ENCODE assay signal across 1 mouse cellular context in the genomic region with DNA sequence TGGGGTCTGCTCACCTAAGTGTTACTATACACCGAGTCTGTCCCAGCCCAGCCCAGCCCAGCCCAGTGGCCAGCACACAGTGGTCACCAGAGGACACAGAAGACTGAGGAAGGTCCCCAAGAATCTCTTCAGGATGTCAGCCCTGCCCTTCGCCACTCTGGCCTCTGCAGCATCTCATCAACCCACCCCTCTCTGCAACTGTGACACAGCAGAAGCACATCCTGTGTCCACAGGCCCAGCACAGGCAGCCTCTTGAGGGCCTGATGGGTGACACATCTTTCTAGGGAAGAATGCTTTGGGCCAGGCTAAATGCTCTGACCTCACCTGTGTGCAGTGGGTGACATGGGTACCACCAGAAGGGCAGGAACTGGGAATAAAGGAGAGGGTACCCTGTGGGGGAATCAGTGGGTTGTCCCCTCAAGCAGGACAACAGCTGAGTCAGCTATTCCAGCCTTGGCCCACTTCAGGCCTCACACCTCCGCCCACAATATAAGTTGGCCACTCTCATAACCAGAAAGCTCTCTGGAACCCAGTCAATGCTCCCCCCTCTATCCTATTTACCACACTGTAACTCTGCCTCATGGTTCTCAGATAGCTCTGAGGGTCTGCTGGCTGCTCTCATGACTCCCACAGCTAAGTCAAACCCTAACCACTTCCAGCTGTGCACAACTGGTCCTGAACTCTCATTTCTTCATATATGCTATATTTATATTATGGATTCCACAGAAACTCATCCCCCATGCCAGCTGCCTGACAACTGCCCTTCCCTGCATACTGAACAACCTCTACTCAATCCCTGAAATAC.
TF ChIP-seq lines count a peak whose summit lies in the region.

No protein-coding gene starts in this region.

TF ChIP-seq in ES-E14, 5 proteins besides CTCF, POLR2A, EP300 and RAD21 (continued from another document):
- TF ChIP-seq ZC3H11A (IDR thresholded peaks at IDR 0.05; ENCODE audit: borderline replicate concordance, low read depth, low read length) (no peak), CHD2 (IDR thresholded peaks at IDR 0.05; ENCODE audit: low read depth, low read length) (no peak), ZNF384 (IDR thresholded peaks at IDR 0.05; ENCODE audit: low read depth, low read length) (no peak), MAFK (IDR thresholded peaks at IDR 0.05; ENCODE audit: insufficient read depth, low read depth, low read length) (peak; percentile 82)
TF ChIP-seq in ES-E14: peak in this region for 1.
